Mouse (Mus musculus) lung, embryonic 14.5 days (tissue): ENCODE data around the gene Tgfbr3l. TPM values are rescaled to one million over a fixed set of nuclear protein-coding genes. Genes with fewer than 3 reads are reported as not detected.

Source experiments
- ATAC-seq: fragments of 200-750 bp; cut with Nextera tagmentation; 2 replicates; pipeline ENCODE4 v1.8.0; 2017; ENCODE audit warnings: mild to moderate bottlenecking, moderate TSS enrichment, moderate library complexity; ENCODE audit not compliant: insufficient read depth
- DNase-seq: peaks from one replicate; pipeline ENCODE4 v3.0.0-alpha.2; 2015
- H3K27ac ChIP-seq: fragments of 300-500 bp; sonication (generic); 2 replicates; pipeline ENCODE4 v1.5.1; 2014; ENCODE audit warnings: low read depth, mild to moderate bottlenecking, moderate library complexity
- H3K27me3 ChIP-seq: fragments of 300-500 bp; sonication (generic); 2 replicates; pipeline ENCODE4 v1.6.1; 2014; ENCODE audit warnings: low read length, control low read depth; ENCODE audit not compliant: insufficient read depth
- H3K36me3 ChIP-seq: fragments of 300-500 bp; sonication (generic); 2 replicates; pipeline ENCODE4 v1.6.1; 2014; ENCODE audit warnings: control low read depth; ENCODE audit not compliant: insufficient read depth
- H3K4me1 ChIP-seq: fragments of 300-500 bp; sonication (generic); 2 replicates; pipeline ENCODE4 v1.6.1; 2014; ENCODE audit warnings: antibody characterized with exemption, control low read depth; ENCODE audit not compliant: insufficient read depth
- H3K4me2 ChIP-seq: fragments of 300-500 bp; sonication (generic); 2 replicates; pipeline ENCODE4 v1.6.1; 2014; ENCODE audit warnings: mild to moderate bottlenecking
- H3K4me3 ChIP-seq: fragments of 300-500 bp; sonication (generic); 2 replicates; pipeline ENCODE4 v1.5.1; 2014; ENCODE audit warnings: low read depth, low read length
- H3K9ac ChIP-seq: fragments of 300-500 bp; sonication (generic); 2 replicates; pipeline ENCODE4 v1.6.1; 2014
- H3K9me3 ChIP-seq: fragments of 300-500 bp; sonication (generic); 2 replicates; pipeline ENCODE4 v1.6.1; 2016; ENCODE audit warnings: low read depth, low read length, control low read depth
- CTCF ChIP-seq: IDR thresholded peaks from 2 replicates; pipeline ENCODE4 v1.5.1; 2016; ENCODE audit warnings: antibody characterized with exemption, low read depth
- WGBS: fragments of 180-500 bp; shearing (Covaris S2); extraction: QIAGEN DNeasy Blood & Tissue Kit; methylation state at CpG from one replicate; pipeline ENCODE4 v1.1.7; 2014; 5-methylcytosine and 5-hydroxymethylcytosine counted together
- polyA plus RNA-seq: library from polyadenylated mRNA; unstranded; fragments of >200 nt; fragmentation: Nextera tagmentation; extraction: Ambion mirVana; gene quantifications from 2 replicates; pipeline ENCODE4 v1.2.1, GENCODE M21; 2014

Tgfbr3l gene
- polyA plus RNA-seq, 1 experiment from 2014 or later, result 2.0 TPM

DNA sequence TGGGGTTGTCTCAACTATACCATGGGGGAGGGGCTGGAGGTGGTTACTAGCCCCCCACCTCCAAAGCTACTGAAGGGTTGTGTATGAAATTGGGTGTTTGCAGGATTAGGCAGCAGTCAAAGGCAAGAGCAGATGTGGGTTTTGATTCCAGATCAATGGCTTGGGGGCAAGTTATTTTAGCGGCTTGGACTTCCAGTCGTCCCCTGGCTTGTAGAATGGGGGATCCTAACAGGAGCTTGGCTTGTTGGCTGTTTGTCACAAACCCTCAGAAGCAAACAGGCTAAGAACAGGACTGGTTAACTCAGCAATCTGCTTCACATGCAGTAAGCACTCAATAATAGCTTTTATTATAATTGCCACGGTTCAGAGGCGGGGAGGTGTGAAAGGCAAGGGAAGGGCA, 9.3 kb downstream of the Tgfbr3l start:
- TF ChIP-seq CTCF, result no peak
- Histone ChIP-seq H3K4me2 (peak overlapping the region; percentile 77), H3K27ac (no peak overlapping the region; the same call in 1 of the 2 replicates), H3K36me3 (peaks cover 59% of the 10 kb centered on the region), H3K9ac (no peak overlapping the region; the same call in 1 of the 2 replicates), H3K27me3 (no peaks in the 10 kb centered on the region), H3K4me1 (0 out of 2 replicates have a peak, but pooled peaks cover 3% of the 10 kb centered on the region), H3K9me3 (no peaks in the 10 kb centered on the region), H3K4me3 (no peak overlapping the region)
- ATAC-seq, result no peak
- DNase-seq, result no peak
- 78% methylated on average over 4 of the region's 4 CpGs for WGBS

DNA sequence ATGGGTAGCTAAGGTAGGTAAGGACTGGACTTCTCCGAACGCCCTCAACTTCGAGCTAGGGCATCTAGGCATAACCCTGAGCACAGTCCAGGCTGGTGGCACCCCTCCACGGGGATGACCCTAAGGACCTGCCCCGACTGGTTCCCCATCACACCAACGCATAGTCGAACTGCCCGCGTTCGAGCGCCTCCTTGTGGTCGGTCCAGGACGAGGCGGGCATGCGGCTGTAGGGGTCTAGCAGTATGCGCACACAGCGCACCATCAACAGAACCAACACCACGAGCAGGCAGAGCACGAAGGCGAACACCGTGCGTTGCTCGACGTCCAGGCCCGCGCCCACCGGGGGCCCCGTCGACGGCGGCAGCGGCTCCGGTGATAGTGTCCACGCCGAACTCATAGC, 10.2 kb downstream of the Tgfbr3l start:
- H3K36me3 ChIP-seq, result peaks cover 67% of the 10 kb centered on the region
- peak; percentile 90 for DNase-seq
- peak; percentile 59 for ATAC-seq

DNA sequence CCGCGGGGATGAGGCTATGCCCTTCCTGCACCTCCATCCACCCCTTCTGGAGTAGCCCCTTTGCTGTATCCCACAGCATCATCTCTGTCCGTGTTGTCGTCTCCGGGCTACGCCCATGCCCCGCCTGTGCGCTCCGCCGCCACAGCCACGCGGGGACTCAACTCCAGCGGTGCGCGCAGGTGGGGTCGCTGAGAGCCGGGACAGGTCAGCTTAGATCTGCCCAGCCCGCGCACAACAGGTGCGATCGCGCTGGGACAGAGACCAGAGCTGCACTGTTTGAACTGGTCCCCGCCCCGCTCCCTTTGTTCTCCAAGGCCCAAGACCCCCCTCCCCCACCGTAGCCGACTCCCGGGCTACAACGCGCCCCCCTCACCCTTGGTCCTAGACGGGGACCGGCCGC, 10.7 kb downstream of the Tgfbr3l start:
- WGBS, result under 1% methylated on average over 32 of the region's 32 CpGs
- Histone ChIP-seq H3K4me1 (no peaks in the 10 kb centered on the region), H3K27ac (peak overlapping the region; percentile 83), H3K9ac (peak overlapping the region; percentile 85), H3K36me3 (peaks cover 72% of the 10 kb centered on the region), H3K4me2 (peak overlapping the region; percentile 77), H3K4me3 (peak overlapping the region; percentile 82), H3K9me3 (no peaks in the 10 kb centered on the region), H3K27me3 (no peaks in the 10 kb centered on the region)
- DNase-seq (no peak), ATAC-seq (peak; percentile 77)
- TF ChIP-seq CTCF, result no peak

More for the DNA sequence above, 10.2 kb downstream of the Tgfbr3l start:
- TF ChIP-seq CTCF, result peak; percentile 98
- Histone ChIP-seq H3K27me3 (no peaks in the 10 kb centered on the region), H3K27ac (peak overlapping the region; percentile 83; the same call in 1 of the 2 replicates), H3K4me3 (peak overlapping the region; percentile 82), H3K9ac (peak overlapping the region; percentile 85), H3K4me1 (no peaks in the 10 kb centered on the region), H3K4me2 (peak overlapping the region; percentile 77), H3K9me3 (no peaks in the 10 kb centered on the region)
- WGBS, result 2% methylated on average over 35 of the region's 35 CpGs

DNA sequence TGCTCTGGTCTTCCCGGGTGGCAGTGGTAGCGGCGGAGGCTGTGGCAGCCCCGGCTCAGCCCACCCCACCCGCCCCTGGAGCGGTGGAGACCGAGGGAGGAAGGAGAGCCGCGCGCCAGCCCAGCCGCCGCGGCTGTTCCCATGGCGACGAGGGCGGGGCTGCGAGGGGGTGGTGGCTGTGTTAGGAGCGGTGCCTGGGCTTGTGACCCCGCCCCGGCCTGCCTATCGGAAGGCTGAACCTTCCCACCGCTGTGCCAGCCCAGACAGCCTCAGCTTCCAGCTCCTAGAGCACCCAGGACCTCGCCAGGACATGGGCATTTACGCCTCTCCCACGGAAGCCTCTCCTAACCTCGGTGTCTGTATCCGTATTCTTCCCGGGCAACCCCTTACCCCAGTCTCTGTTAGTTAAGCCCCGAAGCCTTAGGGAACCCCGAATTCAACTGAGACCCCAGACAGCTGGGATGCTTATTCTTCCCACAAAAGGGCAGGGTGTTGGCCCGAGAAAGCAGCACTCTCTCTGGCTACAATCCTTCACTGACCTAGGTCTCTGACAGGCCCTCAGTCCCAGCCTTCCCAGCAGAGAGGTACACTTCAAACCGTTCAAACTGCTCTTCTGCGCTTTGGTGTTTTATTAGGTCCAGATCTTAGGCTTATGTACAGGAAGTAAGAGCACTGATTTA, 11.3 kb downstream of the Tgfbr3l start, which contains the start of gene Ctxn1:
Gene Ctxn1, minus strand, starts transcription at position 150 of the 680 bp plus-strand sequence.
- WGBS, result 7% methylated on average over 29 of the region's 33 CpGs
- DNase-seq, result peak; percentile 95

GRCm38 (mm10) chr8:4259805-4260170, 11.8 kb downstream of the Tgfbr3l start:
- no peak overlapping the region for H3K4me2 ChIP-seq
- WGBS, result 81% methylated on average over 4 of the region's 4 CpGs
- peaks cover 78% of the 10 kb centered on the region for H3K36me3 ChIP-seq
- no peak for TF ChIP-seq CTCF
- ATAC-seq (no peak), DNase-seq (no peak)
- no peaks in the 10 kb centered on the region for H3K4me1 ChIP-seq
- no peaks in the 10 kb centered on the region for H3K9me3 ChIP-seq
- 0 out of 2 replicates have a peak overlapping the region, but pooled peaks have one; percentile 85 for H3K9ac ChIP-seq
- H3K4me3 ChIP-seq, result no peak overlapping the region
- no peaks in the 10 kb centered on the region for H3K27me3 ChIP-seq
- H3K27ac ChIP-seq, result peak overlapping the region; percentile 83; the same call in 1 of the 2 replicates

More for the DNA sequence above, 11.3 kb downstream of the Tgfbr3l start, which contains the start of gene Ctxn1:
- no peaks in the 10 kb centered on the region for H3K27me3 ChIP-seq
- H3K4me2 ChIP-seq, result peak within 1 kb of the TSS; percentile 77
- H3K36me3 ChIP-seq, result peaks cover 78% of the 10 kb centered on the region
- H3K4me3 ChIP-seq, result peak within 1 kb of the TSS; percentile 82
- H3K27ac ChIP-seq, result peak within 1 kb of the TSS; percentile 83
- H3K9ac ChIP-seq, result peak within 1 kb of the TSS; percentile 85
- no peaks in the 10 kb centered on the region for H3K4me1 ChIP-seq
- peak; percentile 90 for ATAC-seq
- no peaks in the 10 kb centered on the region for H3K9me3 ChIP-seq
- TF ChIP-seq CTCF, result no peak

DNA sequence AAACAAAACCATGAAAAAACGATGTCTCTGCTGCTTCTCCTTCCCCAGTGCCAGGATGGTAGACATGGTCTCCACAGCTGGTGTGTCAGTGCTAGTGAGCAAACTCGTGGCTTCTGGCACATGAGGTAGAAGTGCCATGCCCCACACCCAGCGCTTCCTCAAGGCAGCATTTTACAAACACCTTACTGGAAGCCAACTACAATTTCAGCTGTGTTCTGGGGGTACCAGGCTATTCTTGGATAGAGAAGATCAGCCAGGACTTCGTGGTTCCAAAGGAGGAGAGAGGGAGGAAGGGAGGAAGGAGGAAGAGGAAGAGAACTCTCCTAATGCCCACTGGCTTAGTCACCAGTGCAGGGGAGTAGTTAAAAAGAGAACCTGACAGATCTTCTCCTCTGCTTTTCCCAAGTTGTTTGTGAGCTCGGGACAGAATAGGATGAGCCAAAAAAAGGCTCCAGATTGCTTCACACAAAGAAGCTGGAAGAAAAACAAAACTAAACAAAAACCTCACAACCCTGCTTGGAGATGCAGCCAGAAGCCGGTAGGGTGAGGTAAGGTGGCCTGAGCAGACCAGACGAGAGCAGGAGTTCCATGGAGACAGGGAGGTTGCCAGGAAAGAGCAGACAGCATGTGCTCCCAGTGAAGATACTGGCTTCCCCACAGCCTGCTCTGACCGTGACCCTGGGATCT, 15.2 kb downstream of the Tgfbr3l start:
- Histone ChIP-seq H3K27ac (no peak overlapping the region), H3K9me3 (no peaks in the 10 kb centered on the region), H3K27me3 (no peaks in the 10 kb centered on the region), H3K36me3 (peaks cover 85% of the 10 kb centered on the region), H3K4me3 (no peak overlapping the region), H3K9ac (no peak overlapping the region), H3K4me1 (no peaks in the 10 kb centered on the region), H3K4me2 (no peak overlapping the region)
- WGBS, result 83% methylated on average over 8 of the region's 8 CpGs
- DNase-seq, result no peak
- no peak for TF ChIP-seq CTCF
- no peak for ATAC-seq
